Mouse (Mus musculus): ENCODE results near the gene Krt6a.

DNA sequence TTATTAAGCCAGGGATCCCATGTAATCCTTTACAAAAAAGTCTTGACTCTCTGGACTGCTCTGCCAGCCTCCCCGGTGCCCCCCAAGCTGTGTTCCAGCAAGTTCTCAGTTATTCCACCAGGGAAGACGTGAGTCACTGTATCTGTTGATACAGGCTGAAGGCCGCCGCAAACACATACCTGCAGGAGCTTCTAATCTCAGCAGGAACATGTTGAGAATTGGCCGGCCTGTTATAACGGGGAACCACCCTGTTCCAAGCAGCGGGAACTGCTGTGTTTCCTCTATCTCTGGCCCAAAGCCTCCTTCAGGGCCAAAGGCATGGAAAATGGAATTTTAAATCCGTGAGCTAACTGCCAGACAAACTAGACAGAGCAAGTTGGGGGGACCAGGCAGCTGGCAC, 19.6 kb upstream of the Krt6a start:
- TF ChIP-seq EP300 (IDR thresholded peaks at IDR 0.05; ENCODE audit: low read depth) (no peak), CTCF (IDR thresholded peaks at IDR 0.05; ENCODE audit: low read depth) (no peak)
